Mouse (Mus musculus) heart, embryonic 10.5 days (tissue): ENCODE results near the gene Ints6l. TPM values are rescaled to one million over a fixed set of nuclear protein-coding genes. Genes with fewer than 3 reads are reported as not detected.

Experiments used
- DNase-seq: peaks from one replicate; pipeline ENCODE4 v3.0.0-alpha.2; 2017; ENCODE audit warnings: low spot score
- H3K27ac ChIP-seq: fragments of 300-500 bp; sonication (generic); 2 replicates; pipeline ENCODE4 v1.5.1; 2016; ENCODE audit warnings: mild to moderate bottlenecking
- H3K27me3 ChIP-seq: fragments of 300-500 bp; sonication (generic); 2 replicates; pipeline ENCODE4 v1.6.1; 2016; ENCODE audit warnings: mild to moderate bottlenecking; ENCODE audit not compliant: poor library complexity, insufficient read depth, severe bottlenecking
- H3K36me3 ChIP-seq: fragments of 300-500 bp; sonication (generic); 2 replicates; pipeline ENCODE4 v1.6.1; 2016; ENCODE audit warnings: mild to moderate bottlenecking, moderate library complexity
- H3K4me1 ChIP-seq: fragments of 300-500 bp; sonication (generic); 2 replicates; pipeline ENCODE4 v1.6.1; 2016; ENCODE audit warnings: mild to moderate bottlenecking
- H3K4me3 ChIP-seq: fragments of 300-500 bp; sonication (generic); 2 replicates; pipeline ENCODE4 v1.5.1; 2016; ENCODE audit warnings: mild to moderate bottlenecking, moderate library complexity
- H3K9me3 ChIP-seq: fragments of 300-500 bp; sonication (generic); 2 replicates; pipeline ENCODE4 v1.6.1; 2016; ENCODE audit warnings: mild to moderate bottlenecking, moderate library complexity
- WGBS: fragments of 180-500 bp; shearing (Covaris S2); methylation state at CpG from one replicate; pipeline ENCODE4 v1.1.7; 2016; 5-methylcytosine and 5-hydroxymethylcytosine counted together
- polyA plus RNA-seq: library from polyadenylated mRNA; unstranded; fragments of >200 nt; fragmentation: Nextera tagmentation; extraction: Ambion mirVana; gene quantifications from 2 replicates; pipeline ENCODE4 v1.2.1, GENCODE M21; 2016

Ints6l gene
- 19.3 and 23.0 TPM in 2 replicates for polyA plus RNA-seq

DNA sequence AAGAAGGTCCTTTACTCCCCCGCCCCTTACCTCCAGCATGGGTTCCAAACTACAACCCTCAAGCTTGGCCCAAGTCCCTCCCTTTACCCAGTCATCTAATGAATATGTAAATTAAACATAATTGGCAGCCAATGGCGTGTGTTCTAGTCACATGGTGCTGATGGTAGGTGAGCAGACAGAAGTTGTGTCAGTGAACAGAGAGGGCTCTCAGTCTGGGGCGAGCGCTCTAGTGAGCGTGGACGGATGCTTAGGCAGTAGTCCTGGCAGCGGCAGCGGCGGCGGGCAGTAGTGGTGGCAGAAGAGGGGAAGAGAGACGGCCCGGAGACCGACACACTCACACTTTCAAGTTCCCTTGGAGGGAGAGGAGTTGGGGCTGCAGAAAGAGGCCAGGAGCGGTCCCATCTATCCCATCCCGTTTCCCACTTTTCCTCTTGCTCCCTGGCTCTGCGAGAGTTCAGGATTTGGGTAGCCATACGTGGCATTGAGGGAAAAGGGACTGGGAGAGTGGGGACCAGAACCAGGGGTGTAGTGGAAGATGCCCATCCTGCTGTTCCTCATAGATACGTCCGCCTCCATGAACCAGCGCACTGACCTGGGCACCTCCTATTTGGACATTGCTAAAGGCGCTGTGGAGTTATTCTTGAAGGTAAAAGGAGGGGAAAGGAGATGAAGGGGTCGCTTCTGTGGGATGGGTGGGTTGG is at the start of gene Ints6l:
Gene Ints6l (plus strand): TSS at position 187 of the 701 bp plus-strand sequence.
- peak within 1 kb of the TSS; percentile 69 for H3K4me3 ChIP-seq
- no peaks in the 10 kb centered on the region for H3K9me3 ChIP-seq
- 18% methylated on average over 22 of the region's 22 CpGs for WGBS
- H3K27me3 ChIP-seq: no peaks in the 10 kb centered on the region
- H3K4me1 ChIP-seq: no peaks in the 10 kb centered on the region
- H3K27ac ChIP-seq: peak within 1 kb of the TSS; percentile 94
- peak; percentile 89 for DNase-seq
- no peaks in the 10 kb centered on the region for H3K36me3 ChIP-seq

DNA sequence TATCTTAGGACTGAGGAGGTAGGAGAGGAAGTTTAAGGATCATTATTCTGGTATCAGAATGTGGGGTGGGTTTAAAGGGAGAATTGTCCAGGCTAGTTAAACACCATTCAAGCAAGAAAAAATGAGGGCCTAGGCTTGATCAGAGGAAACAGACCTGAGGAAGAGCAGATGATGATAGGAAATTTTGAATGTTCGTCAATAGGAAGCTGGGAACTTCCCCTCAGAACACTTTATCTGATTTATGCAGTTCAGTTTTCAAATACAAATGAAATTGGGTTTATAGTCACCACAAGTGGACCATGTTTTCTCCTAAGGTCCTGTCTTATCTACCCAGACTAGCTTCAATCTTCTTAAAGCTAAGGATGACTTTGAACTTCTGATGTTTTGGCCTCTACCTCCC is 49.2 kb upstream of the Ints6l start:
- H3K27ac ChIP-seq: no peak overlapping the region
- no peak overlapping the region for H3K4me3 ChIP-seq
- no peaks in the 10 kb centered on the region for H3K4me1 ChIP-seq
- H3K27me3 ChIP-seq: no peaks in the 10 kb centered on the region
- WGBS: 53% methylated on average over 1 of the region's 1 CpGs
- H3K9me3 ChIP-seq: no peaks in the 10 kb centered on the region
- H3K36me3 ChIP-seq: no peaks in the 10 kb centered on the region
- no peak for DNase-seq

DNA sequence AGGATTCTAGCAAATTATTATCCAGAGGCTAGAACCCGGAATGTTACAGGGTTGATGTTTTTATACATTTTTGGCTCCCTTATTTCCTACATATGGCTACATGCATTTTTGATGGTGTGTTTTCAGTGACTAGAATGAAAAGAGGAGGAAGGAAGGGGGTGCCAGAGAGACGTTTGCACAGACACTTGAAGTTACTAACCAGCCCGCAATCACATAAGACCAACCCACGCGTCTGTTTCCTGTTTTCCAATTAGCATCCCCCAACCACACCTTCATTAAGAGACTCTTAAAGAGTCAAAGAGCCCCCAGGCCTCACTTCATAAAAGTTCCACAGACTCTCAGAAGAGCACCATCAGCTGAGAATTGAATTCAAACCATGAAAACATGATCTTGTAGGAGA is 48.5 kb upstream of the Ints6l start:
- Histone ChIP-seq H3K9me3 (no peaks in the 10 kb centered on the region), H3K4me1 (no peaks in the 10 kb centered on the region), H3K27me3 (no peaks in the 10 kb centered on the region), H3K36me3 (no peaks in the 10 kb centered on the region), H3K27ac (no peak overlapping the region), H3K4me3 (no peak overlapping the region)
- WGBS: 70% methylated on average over 5 of the region's 5 CpGs
- no peak for DNase-seq

DNA sequence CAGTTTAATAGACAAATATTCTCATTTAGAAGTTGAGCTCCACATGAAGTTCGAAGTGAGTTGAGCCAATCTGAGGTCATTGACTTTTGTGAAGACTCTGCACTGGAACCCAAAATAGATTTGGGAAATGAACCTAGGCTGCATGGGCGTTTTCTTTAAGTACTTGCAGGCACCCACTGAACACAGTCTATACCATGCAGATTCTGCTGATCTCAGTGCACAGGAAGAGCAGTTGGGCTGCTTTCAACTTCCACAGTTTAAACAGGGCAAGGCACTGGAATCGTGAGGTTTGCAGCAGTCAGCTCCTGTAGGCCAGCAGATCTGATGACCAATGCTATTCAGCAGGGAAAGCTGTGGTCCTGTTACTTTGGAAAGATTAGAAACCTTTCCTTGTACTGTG is 38.4 kb upstream of the Ints6l start:
- Histone ChIP-seq H3K27ac (no peak overlapping the region), H3K4me3 (no peak overlapping the region), H3K27me3 (no peaks in the 10 kb centered on the region), H3K4me1 (0 out of 2 replicates have a peak, but pooled peaks cover 4% of the 10 kb centered on the region), H3K36me3 (no peaks in the 10 kb centered on the region), H3K9me3 (no peaks in the 10 kb centered on the region)
- 50% methylated on average over 3 of the region's 3 CpGs for WGBS
- no peak for DNase-seq

DNA sequence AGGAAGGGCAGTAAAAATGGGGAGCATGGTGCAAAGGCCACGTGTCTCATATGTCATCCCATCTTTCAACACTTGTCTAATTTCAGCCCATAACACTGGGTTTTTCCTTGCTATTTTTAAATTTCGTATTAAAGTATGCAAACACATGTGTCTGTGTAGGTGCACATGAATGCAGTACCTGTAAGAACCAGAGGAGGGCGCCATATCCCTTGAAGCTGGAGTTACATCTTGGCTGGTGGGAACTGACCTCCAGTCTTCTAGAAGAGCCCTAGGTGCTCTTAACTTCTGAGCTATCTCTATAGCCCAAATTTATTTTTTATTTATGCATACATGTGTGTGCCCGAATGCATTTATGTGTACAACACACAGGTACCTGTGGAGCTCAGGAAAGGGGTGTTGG is 37.1 kb upstream of the Ints6l start:
- WGBS: 65% methylated on average over 4 of the region's 4 CpGs
- no peaks in the 10 kb centered on the region for H3K9me3 ChIP-seq
- H3K4me1 ChIP-seq: 0 out of 2 replicates have a peak, but pooled peaks cover 4% of the 10 kb centered on the region
- no peak overlapping the region for H3K4me3 ChIP-seq
- DNase-seq: no peak
- no peak overlapping the region for H3K27ac ChIP-seq
- no peaks in the 10 kb centered on the region for H3K36me3 ChIP-seq
- H3K27me3 ChIP-seq: no peaks in the 10 kb centered on the region

DNA sequence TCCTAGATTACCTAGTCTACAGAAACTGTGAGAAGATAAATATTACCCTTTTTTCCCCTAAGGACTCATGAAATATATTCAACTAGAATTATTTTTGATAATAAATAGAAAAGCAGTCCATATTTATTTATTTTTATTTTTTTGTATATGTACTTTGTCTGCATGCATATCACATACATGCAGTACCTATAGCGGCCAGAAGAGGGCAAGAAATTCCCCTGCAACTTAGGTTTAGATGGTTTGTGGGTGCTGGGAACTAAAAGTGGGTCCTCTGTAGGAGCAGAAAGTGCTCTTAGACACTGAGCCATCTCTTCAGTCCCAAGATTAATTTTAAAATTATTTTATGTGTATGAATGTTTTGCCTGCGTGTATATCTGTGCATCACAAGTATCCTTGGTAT is 24.1 kb upstream of the Ints6l start:
- H3K27me3 ChIP-seq: no peaks in the 10 kb centered on the region
- no peaks in the 10 kb centered on the region for H3K36me3 ChIP-seq
- no peak for DNase-seq
- no peak overlapping the region for H3K27ac ChIP-seq
- 28% methylated on average over 2 of the region's 2 CpGs for WGBS
- H3K4me1 ChIP-seq: no peaks in the 10 kb centered on the region
- no peak overlapping the region for H3K4me3 ChIP-seq
- no peaks in the 10 kb centered on the region for H3K9me3 ChIP-seq

DNA sequence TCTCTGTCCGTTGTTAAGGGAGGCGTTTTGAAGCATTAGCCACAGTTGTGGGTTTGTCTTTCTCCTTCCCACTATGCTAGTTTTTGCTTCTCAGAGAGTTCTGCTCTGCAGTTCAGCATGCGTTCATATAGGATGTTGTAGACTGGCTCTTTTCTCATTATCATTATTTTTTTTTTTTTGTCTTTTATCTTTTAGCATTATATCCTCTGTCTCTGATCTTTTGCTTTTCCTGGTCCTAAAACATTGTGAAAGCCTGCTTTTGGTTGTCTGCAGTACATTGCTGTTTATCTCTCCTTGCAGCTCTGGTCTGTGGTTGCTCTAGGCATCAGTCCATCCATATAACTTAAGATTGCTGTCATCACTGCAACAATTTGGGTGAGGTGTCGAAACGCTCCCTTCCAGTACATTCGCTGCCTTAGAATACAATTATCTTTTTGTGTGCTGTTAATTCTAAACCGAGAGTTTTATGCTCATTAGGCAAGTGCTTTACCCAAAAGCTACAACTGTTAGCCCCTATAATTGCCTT is 18.8 kb upstream of the Ints6l start:
- Histone ChIP-seq H3K9me3 (no peaks in the 10 kb centered on the region), H3K4me1 (no peaks in the 10 kb centered on the region), H3K27ac (no peak overlapping the region), H3K4me3 (no peak overlapping the region), H3K27me3 (no peaks in the 10 kb centered on the region), H3K36me3 (no peaks in the 10 kb centered on the region)
- DNase-seq: no peak
- WGBS: 42% methylated on average over 7 of the region's 7 CpGs

DNA sequence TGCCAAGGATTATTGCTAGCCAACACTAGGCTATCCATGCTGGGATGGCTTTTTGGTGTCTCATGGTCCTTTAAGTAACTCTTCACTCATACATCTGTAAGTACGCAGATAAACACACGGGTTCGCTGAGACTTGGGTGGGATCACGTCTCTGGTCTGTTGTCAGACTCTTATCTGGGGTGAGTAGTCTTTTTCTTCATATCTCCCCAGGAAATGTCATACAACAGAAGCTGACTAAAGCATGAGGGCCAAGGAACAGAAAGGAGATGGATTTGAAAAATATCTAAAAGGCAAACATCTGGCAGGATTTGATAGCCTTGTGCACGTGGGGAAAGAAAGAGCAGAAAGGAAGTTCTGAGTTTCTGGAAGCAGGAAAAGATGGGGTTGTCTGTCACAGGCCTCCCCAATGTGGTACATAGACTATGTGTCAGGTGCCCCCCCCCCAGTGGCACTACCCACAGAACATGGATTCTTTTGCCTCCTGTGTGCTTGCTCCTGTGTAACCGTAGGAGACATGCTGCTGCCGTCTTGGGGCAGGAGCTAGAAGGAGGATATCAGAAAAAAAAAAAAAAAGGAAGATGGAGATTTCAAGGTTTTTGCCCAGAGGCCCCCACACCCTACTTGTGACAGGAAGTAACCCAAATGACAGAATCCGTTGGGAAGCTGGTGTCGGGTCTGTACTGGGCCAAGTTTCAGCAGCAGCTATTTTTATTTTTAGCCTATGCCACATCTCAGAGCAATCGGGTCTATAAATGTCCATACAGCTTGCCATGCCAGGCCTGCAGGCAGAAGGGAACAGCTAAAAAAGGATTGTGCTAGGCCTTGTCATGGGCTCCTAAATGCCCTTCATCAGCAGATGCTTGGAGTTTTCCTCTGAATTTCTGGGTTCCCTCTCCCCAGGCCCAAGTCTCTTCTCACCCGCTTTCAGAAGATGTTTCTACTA is 7.9 kb upstream of the Ints6l start:
- Histone ChIP-seq H3K9me3 (no peaks in the 10 kb centered on the region), H3K4me3 (no peak overlapping the region), H3K36me3 (no peaks in the 10 kb centered on the region), H3K27me3 (no peaks in the 10 kb centered on the region), H3K4me1 (no peaks in the 10 kb centered on the region), H3K27ac (0 out of 2 replicates have a peak overlapping the region, but pooled peaks have one; percentile 42)
- 55% methylated on average over 11 of the region's 11 CpGs for WGBS
- DNase-seq: peak; percentile 74

DNA sequence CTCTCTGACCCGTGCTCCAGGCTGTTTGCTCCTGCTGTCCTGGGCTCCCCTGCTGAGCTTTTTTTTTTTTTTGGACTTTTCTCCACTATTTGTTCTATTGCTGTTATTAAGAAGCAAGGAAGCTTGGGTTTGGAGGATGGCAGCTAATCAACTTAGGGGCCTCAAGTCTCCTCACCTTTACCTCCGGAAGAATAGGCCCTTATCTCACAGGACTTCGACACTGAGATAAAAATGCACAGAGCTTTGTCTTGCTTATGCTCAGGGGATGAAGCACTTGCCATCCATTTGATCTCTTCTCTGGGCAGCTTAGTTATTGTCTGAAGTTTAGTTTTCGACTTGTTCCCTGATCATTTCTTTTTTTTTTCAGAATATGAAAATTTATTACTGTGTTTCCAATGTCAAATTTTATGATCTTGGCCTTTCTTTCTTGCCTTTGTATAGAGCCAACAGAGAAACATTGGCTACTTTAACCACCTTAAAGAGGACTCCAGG is 7.1 kb upstream of the Ints6l start, which contains the start of gene Gm2174:
Gene Gm2174 (plus strand): TSS at position 442 of the 492 bp plus-strand sequence.
- Histone ChIP-seq H3K27ac (0 out of 2 replicates have a peak within 1 kb of the TSS, but pooled peaks have one; percentile 42), H3K36me3 (no peaks in the 10 kb centered on the region), H3K4me1 (no peaks in the 10 kb centered on the region), H3K9me3 (no peaks in the 10 kb centered on the region), H3K27me3 (no peaks in the 10 kb centered on the region), H3K4me3 (no peak within 1 kb of the TSS)
- DNase-seq: no peak
- 38% methylated on average over 4 of the region's 4 CpGs for WGBS

DNA sequence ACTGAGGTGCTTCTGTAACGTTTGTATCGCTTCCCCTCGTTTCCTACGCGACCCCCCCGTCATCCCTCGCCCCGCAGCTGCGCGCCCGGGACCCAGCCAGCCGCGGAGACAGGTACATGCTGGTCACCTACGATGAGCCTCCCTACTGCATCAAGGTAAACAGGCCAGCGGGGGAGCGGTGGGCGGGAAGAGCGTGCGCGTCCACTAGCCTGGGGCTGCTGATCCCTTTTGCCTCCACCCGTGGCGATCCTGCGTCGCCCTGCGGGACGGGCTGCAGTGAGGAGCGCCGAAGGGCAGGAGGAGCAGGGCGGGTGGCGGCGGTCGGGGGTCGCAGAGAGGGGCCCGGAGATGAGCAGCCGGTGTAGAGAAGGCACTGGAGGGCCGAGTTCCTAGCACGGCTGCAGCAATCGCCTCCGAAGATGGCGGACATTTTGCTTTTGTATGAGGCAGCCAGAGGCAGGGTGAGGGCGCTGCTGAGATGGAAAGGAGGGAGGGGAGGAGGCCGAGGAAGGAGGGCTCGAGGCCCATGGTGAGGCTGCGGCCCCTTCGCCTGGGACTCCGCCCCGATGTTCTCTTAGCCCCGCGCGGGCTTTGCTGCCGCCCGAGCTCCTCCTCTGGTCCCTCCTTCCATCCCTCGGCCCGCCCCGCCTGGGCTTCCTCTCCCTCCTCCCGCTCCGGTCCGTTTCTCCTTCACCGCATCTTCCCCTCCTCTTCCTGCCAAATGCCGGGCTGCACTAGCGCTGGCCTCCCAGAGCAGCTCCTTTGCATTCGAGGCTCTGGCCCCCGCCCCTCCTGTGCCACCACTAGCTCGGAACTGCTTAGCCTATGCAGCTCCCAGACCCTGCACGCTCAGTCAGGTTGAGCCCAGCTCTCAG is 952 bp downstream of the Ints6l start:
- H3K27ac ChIP-seq: peak overlapping the region; percentile 94
- peak overlapping the region; percentile 69 for H3K4me3 ChIP-seq
- no peaks in the 10 kb centered on the region for H3K36me3 ChIP-seq
- H3K9me3 ChIP-seq: no peaks in the 10 kb centered on the region
- H3K4me1 ChIP-seq: no peaks in the 10 kb centered on the region
- 17% methylated on average over 54 of the region's 65 CpGs for WGBS
- DNase-seq: peak; percentile 95
- no peaks in the 10 kb centered on the region for H3K27me3 ChIP-seq

DNA sequence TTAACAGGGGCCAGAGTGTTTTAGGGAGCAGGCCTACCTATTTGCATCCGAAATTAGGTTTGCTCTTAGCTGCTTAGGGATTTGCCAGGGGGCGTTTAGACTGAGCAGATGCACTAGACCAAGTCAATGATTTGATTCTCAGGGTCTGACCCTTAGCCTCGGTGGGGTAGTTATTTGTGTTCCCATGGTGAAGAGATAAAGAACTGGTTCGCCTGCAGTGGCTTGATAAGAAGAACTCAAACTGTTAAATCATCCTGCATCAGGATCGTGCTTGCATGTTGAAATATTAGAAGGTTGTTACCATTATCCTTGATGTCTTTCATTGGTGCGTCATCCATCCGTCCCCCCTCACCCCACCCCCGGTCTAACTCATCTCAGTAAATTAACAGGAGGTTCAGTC is 1.7 kb downstream of the Ints6l start:
- Histone ChIP-seq H3K4me3 (peak overlapping the region; percentile 69), H3K4me1 (no peaks in the 10 kb centered on the region), H3K27ac (peak overlapping the region; percentile 94), H3K36me3 (no peaks in the 10 kb centered on the region), H3K27me3 (no peaks in the 10 kb centered on the region), H3K9me3 (no peaks in the 10 kb centered on the region)
- WGBS: 20% methylated on average over 8 of the region's 8 CpGs
- peak; percentile 72 for DNase-seq
